Mouse (Mus musculus): ENCODE data around the gene Smyd3. TPM values are rescaled to one million over a fixed set of nuclear protein-coding genes. Genes with fewer than 3 reads are reported as not detected.

Gene Smyd3
- total RNA-seq (2022), result 10 to 100 TPM; 31.8 to 34.0 (median 33.4) TPM

DNA sequence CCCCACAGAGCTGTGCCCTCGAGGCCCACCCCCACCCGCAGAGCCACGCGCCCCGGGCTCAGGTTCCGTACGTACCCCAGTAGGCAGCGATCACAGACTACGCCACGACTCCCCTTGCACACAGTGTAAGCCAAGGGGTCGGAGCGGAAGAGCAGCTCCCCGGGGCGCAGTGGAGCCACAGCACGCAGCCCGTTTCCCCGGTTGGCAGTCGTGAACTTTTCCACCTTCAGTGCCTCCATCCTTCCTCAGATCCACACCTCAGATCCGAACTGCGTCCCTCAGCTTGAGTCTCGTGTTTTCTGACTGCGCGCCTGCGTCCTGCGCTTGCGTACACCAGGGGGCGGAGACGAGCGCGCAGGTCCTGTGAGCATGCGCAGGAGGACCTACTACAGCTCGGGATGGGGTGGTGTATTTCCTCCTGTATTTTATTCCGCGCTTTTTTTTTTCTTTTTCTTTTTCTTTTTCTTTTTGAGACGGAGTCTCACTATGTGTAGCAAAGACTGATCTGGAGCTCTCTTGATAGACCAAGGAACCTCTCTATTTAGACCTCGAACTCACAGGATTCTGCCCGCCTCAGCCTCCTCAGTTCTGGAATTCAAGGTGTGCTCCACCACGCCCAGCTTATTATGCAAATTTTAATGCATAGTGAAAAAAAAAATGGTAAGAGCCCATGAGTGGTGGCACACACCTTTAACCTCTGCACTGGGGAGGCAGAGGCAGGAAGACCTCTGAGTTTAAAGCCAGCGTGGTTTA, at the start of gene Smyd3:
Smyd3 (minus strand) TSS at position 329 of the 753 bp plus-strand sequence.
- peak; percentile 68 to 79 for DNase-seq (ENCODE audit: low spot score in 2 of 2)

DNA sequence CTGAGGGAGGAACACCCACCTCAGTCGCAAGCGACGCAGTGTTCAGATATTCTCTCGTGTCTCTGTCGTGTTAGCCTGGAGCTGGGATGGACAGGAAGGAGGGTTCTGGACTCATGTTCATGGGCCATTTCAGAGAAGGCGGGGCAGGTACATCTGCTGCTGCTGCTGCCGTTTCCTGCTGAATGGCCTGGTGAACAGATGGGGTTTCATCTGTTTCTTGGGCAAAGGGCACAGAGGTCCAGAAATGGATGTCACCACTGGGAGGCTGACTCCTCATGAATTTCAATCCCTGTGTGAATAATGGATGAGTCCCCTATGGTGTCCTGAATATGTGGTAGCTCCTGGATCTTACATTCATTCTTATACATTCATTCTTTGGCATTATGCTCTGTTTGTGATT, 49.7 kb upstream of the Smyd3 start:
- no peak for DNase-seq (ENCODE audit: low spot score in 2 of 2)

DNA sequence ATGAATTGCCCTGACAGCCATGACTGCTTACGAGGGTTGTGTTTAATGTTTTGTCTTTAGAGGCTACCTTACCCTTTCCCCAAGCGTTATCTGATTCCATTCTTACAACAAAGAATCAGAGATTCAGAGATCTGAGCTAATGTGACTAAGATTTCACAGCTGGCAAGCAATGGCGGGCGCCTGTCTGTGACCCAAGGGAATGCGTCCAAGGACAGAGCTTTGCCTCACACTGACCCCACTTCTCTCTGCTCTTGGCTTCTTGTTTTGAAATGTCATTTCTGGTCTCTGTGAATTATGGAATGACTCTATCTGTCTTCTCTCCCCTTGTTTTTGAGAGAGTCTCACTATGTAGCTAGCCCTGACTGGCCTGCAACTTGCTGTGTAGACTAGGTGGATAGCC, 46.1 kb upstream of the Smyd3 start:
- DNase-seq (ENCODE audit: low spot score in 2 of 2), result no peak

DNA sequence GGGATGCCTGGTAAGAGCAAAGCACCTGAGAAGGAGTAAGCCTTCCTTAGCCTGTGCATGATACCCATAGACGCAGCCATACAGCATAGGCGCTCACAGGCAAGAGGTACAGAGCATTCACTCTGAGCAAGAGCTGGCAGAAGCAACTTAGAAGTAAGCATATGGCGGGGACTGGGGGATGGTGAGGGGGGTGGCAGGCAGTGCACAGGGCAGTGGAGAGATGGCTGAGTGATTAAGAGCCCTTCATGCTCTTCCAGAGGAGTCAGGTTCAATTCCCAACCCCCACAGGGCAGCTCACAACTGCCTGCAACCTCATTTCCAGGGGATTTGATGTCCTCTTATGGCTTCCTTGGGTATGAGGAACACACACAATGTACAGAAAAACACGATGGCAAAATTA, 45.4 kb upstream of the Smyd3 start:
- DNase-seq (ENCODE audit: low spot score in 2 of 2), result no peak

DNA sequence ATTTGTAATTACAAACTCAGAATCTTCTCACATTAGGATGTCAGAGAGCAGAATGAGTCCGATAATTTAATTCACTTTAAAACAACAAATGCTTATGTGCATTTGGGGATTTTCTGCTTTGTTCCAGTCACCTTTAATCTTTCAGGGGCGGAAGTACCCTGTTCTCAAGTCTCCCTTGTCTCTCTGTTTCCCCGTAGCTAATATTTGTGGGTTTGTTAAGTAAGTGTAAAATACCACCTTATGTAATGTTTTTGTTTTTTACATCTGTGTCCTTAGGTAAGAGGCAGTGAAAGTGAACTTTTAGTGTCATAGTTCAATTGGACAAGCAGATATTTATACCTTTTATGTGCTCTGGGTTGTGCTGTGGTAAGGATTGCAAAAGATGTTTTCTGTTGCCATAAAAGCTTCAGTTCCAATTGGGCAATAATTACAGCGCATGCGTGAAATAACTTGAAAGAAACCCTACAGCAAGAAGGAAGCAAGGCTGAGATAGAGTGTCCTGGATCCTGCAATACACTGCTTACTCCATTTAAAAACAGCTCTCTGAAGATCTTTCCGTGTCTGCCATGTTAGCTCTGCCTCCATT, 43.1 kb upstream of the Smyd3 start:
- no peak for DNase-seq (ENCODE audit: low spot score in 2 of 2)

DNA sequence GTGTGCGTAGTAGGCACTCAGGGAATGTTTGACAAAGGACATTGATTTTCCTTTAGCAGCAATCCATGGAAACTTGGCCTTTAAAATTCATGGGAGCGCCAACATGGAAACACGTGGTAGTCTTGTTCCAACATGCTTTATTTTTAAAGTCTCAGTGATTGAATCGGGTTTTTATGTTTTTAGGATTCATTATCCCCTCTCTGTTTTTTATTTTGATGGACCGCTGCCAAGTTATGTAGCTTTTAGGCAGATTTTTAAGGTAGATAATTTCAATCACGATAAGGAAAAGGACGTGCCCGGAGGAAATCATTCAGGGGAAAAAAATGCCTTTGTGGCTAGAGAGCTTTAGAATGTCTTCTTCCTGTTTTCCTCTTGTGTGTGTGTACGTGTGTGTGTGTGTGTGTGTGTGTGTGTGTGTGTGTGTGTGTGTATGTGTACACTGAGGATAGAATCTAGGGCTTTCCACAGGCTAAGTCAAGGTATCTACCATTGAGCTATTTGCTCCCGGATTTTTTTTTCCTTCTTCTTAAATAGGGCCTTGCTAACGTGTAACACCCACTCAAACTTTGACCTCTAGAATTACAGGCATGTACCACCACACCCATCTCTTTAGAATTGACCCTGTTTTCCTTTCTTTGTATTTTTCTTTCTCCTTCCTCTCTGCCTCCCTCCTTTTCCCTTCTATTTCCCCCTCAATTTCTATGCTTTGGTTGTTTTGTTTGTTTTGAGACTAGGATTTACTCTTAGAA, 41.8 kb upstream of the Smyd3 start:
- DNase-seq (ENCODE audit: low spot score in 2 of 2), result no peak

DNA sequence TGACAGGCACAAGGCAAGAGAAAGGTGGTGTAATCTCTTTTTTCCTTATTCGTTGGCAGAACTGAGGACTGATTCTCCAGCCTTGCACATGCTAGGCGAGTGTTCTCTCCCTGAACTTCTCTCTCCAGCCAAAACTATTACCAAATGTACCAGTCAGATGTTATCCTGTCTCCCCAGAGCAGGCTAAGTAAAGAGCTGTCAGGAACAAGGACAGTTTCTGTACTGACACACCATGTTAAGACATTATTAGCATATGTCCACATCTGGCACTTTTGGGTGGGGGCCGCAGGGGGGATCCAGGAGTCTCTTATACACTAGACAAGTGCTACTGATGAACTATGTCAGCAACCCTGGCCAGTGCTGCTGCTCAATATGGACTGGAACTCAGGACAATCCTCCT, 39.1 kb upstream of the Smyd3 start:
- DNase-seq (ENCODE audit: low spot score in 2 of 2), result no peak

DNA sequence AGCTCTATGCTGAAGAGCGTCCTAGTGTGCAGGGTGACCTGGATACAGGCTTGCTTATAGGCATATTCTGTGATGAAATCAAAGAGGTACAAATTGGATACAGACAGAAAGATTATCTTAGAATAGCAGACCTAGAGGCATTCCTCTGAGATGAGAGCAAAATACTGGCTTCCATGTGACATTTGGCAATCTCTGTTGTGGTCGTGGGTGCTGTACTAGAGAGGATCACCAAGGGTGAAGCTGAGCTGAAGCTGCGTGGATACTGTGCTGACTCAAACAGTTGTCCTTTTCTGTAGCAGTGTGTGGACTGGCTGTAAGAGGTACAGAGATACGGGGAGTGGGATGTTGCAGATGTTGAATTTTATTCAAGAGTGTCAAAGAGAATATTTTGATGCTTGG, 36.1 kb upstream of the Smyd3 start:
- DNase-seq (ENCODE audit: low spot score in 2 of 2), result no peak

DNA sequence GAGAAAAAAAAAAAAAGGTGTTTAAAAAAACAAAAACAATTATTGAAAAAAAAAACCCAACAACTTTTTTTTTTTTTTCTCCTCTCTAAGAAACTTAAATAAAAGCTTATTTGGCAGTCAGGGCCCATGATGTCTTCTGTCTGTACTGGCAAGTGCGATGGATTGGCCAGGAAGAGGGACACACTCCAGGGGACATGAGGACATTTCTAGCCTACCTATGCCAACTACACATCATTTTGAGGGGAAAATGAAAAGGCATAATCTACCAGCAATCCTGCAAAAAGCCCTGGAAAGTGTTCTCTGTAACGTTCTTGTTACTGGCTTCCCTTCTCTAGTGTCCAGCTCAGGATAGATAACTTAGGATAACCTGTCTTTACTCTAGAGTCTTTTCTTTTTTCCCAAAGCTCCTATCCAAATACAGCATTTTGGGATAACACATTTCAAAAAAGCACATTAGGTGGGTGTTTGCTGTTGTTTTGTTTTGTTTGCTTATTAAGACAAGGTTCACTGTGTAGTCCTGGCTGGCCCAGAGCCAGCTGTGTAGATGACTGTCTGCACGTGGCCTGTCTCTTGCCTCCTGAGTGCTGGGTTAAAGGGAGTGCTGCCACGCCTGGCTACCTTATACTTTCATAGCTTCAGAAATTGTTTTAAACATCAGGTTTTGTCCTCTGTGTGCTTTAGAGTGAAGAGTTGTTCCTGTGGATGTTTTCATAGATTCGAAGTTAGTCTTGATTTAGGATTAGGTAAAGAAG, 35.5 kb upstream of the Smyd3 start:
- DNase-seq (ENCODE audit: low spot score in 2 of 2), result no peak

DNA sequence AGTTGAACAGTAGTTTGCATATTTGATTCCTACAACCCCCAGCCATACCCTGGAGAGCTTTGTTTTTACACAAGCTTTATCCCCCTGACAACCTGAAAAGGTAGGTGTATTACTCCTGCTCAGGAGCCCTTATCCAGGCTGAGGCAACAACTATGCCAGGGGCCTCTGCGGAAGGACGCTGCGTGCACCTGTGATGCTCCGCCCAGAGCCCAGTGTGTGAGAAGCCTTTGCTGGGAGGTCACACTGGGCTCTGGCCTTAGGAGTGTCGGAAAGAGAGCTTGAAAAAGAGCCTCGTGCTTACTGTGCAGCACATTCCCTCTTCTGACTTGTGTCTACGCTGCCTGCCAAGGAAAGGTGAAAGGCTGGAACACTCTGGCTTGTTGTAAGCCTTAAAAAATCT, 34.9 kb upstream of the Smyd3 start:
- DNase-seq (ENCODE audit: low spot score in 2 of 2), result no peak

DNA sequence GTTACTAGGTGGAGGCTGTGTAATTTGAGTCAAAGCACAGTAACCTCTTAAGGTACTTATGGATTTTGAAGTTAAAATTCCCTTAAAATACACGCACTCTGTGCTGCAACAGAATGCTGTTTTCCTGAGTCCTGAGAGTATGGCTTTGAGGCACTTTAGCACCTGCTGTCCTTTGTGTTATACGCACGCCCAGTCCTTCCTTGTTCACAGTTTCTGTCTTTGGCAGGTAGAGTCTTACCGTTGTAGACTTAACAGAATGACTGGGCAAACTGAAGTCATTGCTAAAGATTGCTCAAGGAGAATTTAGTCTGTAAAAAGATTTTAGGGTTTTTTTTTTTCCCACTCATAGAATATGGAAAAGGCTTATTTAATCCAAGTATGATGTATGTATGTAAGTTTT, 34.1 kb upstream of the Smyd3 start:
- no peak for DNase-seq (ENCODE audit: low spot score in 2 of 2)

DNA sequence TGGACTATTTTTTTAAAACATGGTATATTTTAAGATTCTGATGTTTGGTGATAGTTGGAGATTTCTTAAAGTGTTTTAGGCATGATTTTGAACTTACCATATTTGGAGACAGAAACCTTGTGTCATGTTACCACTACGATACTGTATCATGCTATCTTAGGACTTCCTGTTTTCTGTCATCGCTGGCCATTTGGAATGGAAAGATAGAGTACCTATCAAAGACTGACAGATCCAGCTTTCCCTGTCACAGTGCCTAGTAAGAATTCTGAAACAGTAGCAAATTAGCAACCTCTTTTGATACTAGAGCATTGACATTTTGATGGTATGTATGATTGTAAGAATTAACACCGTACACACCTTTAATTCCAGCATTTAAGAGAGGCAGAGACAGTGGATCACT, 33.5 kb upstream of the Smyd3 start:
- no peak for DNase-seq (ENCODE audit: low spot score in 2 of 2)

DNA sequence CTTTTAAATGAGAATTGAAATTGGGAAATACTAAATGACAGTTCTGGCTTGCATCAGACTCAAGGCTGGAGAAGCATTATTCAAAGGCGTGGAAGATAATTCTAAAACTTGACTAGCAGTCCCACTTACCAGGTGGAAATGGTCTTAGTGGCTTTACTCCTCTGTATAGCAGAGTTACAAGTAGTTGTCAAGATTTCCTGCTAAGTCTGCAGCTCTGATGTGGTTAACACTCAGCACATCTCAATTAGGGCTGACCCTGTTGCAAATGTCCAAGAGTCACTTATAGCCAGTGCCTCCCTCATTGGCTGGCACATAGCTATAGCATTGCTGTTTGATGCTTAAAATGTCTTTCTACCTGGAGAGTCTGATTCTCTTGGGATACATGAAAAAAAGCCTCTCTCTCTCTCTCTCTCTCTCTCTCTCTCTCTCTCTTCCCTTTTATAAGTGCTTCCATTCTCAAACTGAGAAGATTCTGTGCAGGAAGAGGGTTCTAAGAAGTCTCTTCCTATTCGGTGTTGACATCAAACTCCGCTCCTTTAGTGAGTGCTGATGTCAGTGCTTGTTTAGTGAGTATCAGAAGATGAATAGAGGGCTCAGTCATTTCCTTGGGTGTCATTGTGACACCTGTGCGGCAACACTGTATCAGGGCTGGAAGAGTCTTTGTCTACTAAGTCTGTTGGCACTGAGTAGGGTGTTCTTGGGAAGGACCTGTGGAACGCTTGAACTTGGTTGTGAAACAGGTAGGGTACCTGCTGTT, 31.3 kb upstream of the Smyd3 start:
- DNase-seq (ENCODE audit: low spot score in 2 of 2), result no peak

DNA sequence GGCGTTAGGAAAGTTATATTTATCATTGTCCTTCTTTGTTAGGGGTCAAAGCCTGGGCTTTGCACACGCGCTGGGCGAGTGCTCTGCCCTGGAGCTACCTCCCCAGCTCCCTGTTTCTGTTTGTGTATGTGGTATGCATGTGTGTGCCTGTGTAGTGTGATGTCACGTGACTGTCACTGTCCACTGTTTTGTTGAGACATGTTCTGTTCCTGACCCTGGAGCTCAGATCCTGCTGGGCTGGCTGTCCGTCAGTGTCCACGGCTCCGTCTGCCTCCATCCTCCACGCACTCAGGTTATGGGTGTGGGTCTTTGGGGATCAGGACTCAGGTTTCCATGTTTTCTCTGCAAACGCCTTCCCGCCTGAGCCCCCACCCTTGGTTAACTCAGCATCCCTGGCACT, 30.4 kb upstream of the Smyd3 start:
- no peak for DNase-seq (ENCODE audit: low spot score in 2 of 2)

DNA sequence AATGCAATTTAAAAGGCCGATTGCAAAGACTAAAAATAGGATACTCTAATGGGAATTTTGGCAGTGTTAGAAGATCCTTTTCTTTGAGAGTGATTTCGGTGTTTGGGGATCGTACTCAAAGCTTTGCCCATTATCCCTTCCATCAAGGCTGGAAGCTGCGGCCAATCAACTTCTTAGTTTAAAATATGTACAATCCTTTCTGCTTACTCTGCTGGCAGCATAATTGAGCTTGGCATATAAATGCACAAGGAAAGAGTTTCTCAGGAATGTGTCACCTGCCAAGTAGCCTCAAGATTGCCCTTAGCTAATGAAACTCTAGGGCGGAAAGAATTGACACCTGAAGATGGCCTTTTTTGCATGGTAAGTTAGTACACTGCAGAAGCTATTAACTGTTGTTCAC, 29.3 kb upstream of the Smyd3 start:
- DNase-seq (ENCODE audit: low spot score in 2 of 2), result no peak

DNA sequence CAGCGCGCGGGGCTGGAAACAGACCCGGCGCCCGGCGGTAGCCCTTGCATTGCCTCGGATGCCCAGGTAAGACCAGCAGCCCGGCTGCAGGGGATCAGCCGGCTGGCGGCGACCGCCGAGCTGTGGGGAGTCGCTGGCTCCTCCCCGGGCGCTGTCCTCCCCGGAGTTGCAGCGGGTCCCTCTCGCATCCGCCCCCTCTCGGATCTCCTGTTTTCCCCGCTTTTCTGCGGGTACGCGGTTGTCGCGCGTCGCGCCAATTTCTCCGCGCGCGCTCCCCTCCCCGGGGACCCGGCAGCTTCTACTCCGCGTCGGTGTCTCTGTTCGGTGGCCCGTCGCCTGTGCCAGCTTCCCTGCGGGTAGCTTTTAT, 28.7 kb upstream of the Smyd3 start:
- DNase-seq (ENCODE audit: low spot score in 2 of 2), result peak in 1 of 2 experiments; percentile 43

DNA sequence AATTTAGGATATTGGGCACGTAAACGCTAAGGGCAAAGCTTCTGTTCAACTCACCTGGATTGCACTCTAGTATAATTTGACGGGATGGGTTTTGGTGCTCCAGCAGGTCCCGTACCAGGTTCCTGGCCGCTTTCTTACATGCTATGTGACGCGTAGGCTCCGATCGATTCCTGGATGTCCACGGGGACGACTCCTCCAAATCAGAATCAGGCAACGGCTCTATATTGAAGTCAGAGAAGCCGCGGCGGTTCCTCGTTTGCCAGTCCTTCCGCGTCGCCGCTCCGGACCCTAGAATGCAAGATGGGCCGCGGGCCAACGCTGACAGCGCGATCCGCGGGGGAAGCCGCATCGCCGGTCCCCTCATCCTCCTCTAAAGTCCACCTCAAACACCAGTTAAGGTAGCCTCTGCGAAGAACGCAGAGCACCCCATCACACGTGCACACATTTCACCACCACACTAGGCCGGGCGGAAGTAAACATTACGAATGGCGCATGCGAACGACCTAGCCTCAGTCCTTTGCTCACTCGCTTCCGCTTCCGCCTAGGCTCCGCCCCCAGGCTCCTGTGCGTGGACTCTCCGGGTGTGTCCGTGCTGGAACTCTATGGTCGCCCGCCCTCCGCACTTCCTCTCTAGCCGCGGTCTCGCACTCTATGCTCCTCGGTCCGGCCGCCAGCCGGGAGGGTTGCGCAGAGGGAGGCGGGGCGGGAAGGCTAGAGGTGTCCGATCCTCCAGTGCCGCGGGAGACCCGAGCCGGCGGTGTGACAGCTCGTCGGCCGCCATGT, 28.1 kb upstream of the Smyd3 start, which contains the start of the genes Tfb2m and Cnst:
Tfb2m (minus strand) TSS at position 500 of the 783 bp plus-strand sequence.
Cnst (plus strand) TSS at position 603 of the 783 bp plus-strand sequence.
- DNase-seq (ENCODE audit: low spot score in 2 of 2), result peak; percentile 95 to 97

DNA sequence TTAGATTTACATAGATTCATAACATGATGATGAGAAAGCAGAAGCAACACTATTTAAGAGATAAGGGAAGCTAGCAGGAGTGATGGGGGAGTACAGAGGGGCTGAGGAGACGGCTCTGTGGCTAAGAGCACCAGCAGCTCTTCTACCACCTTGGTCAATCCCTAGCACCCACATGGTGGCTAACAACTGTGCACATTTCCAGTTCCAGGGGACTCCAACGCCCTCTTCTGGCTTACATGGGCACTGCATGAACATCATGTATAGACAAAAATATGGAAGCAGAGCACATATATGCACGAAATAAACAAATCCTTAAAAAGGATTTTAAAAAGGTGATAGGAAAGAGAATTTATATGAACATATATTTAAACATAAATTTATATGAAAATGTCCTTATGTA, 23.7 kb upstream of the Smyd3 start:
- no peak for DNase-seq (ENCODE audit: low spot score in 2 of 2)

DNA sequence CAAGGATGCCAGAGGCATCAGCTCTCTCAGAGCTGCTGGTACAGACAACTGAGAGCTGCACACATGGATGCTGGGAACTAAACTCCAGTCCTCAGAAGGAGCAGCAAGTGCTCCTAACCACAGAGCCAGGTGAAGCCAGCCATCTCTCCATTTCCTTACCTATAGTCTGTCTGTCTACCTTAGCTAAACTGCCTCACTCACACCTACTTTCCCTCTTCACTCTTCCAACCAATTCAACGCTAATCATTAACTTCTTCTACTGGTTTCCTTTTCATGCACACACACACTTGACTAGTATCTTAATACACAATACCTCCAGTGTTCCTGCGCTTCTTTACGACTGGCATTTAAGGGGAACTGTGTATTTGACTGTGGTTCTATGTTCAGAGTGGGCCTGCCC, 22.0 kb upstream of the Smyd3 start:
- DNase-seq (ENCODE audit: low spot score in 2 of 2), result no peak

DNA sequence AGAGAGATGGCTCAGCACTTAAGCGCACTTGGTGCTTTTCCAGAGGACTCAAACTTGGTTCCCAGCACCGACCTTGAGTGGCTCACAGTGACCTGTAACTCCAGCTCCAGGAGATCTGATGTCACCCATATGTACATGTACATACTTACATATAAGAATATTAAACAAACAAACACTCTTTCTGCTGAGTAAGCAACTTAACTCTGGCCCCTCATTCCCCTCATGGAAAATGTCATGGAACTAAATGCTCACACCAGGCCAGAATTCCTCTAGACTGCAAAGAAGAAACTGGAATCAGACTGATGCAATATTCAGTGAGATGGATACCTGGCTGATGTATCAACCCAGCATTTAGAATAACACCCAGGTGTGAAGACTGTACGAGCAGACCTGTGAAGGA, 21.2 kb upstream of the Smyd3 start:
- DNase-seq (ENCODE audit: low spot score in 2 of 2), result no peak

Measured in left cerebral cortex, adult 8-10 months (tissue).